Mouse (Mus musculus) heart, embryonic 14.5 days (tissue): Measurements from ENCODE around the gene Chrnd. TPM values are rescaled to one million over a fixed set of nuclear protein-coding genes. Genes with fewer than 3 reads are reported as not detected.

Source experiments
- ATAC-seq: fragments of 200-750 bp; cut with Nextera tagmentation; 2 replicates; pipeline ENCODE4 v1.8.0; 2017; ENCODE audit warnings: low read depth, moderate TSS enrichment; ENCODE audit not compliant: insufficient number of reproducible peaks, insufficient read depth, low FRiP score
- H3K27ac ChIP-seq, 2 experiments: fragments of 200-500 bp in 1 of 2; fragments of 300-500 bp in 1 of 2; sonication (generic) in 1 of 2; replicated peaks in 1 of 2; 2 replicates each; pipeline ENCODE4 v1.5.1; 2012 to 2014; ENCODE audit warnings: low read depth in 2 of 2, low read length in 2 of 2, control low read depth in 1 of 2, mild to moderate bottlenecking in 1 of 2, mixed read lengths in 1 of 2; ENCODE audit not compliant: control insufficient read depth in 1 of 2, insufficient read depth in 1 of 2
- H3K27me3 ChIP-seq: fragments of 300-500 bp; sonication (generic); 2 replicates; pipeline ENCODE4 v1.6.1; 2014; ENCODE audit warnings: mild to moderate bottlenecking, low read length, control low read depth; ENCODE audit not compliant: control insufficient read depth, insufficient read depth
- H3K36me3 ChIP-seq: fragments of 300-500 bp; sonication (generic); 2 replicates; pipeline ENCODE4 v1.6.1; 2014; ENCODE audit warnings: mild to moderate bottlenecking, control low read depth, low read length, mixed read lengths; ENCODE audit not compliant: control insufficient read depth, insufficient read depth
- H3K4me1 ChIP-seq, 2 experiments: fragments of 200-500 bp in 1 of 2; fragments of 300-500 bp in 1 of 2; sonication (generic) in 1 of 2; 2 replicates each; pipeline ENCODE4 v1.6.1; 2012 to 2014; ENCODE audit warnings: low read length in 2 of 2, control low read depth in 1 of 2, mixed read lengths in 1 of 2; ENCODE audit not compliant: control insufficient read depth in 2 of 2, insufficient read depth in 2 of 2
- H3K4me2 ChIP-seq: fragments of 300-500 bp; sonication (generic); 2 replicates; pipeline ENCODE4 v1.6.1; 2014; ENCODE audit warnings: mild to moderate bottlenecking, low read length
- H3K4me3 ChIP-seq, 2 experiments: fragments of 200-500 bp in 1 of 2; fragments of 300-500 bp in 1 of 2; sonication (generic) in 1 of 2; 2 replicates each; pipeline ENCODE4 v1.5.1; 2012 to 2014; ENCODE audit warnings: low read length in 2 of 2, mild to moderate bottlenecking in 2 of 2, control low read depth in 1 of 2, low read depth in 1 of 2, moderate library complexity in 1 of 2; ENCODE audit not compliant: control insufficient read depth in 1 of 2, insufficient read depth in 1 of 2
- H3K9ac ChIP-seq: fragments of 300-500 bp; sonication (generic); 2 replicates; pipeline ENCODE4 v1.6.1; 2014; ENCODE audit warnings: mild to moderate bottlenecking, low read length
- H3K9me3 ChIP-seq: fragments of 300-500 bp; sonication (generic); 2 replicates; pipeline ENCODE4 v1.6.1; 2016; ENCODE audit warnings: low read length, control low read depth; ENCODE audit not compliant: control insufficient read depth
- WGBS: fragments of 180-500 bp; shearing (Covaris S2); extraction: QIAGEN DNeasy Blood & Tissue Kit; methylation state at CpG from one replicate; pipeline ENCODE4 v1.1.7; 2014; 5-methylcytosine and 5-hydroxymethylcytosine counted together
- polyA plus RNA-seq: library from polyadenylated mRNA; unstranded; fragments of >200 nt; fragmentation: Nextera tagmentation; extraction: Ambion mirVana; gene quantifications from 2 replicates; pipeline ENCODE4 v1.2.1, GENCODE M21; 2014

The Chrnd gene
- polyA plus RNA-seq, 1 experiment from 2014 or later: not detected

GRCm38 (mm10) chr1:87232197-87232596, 41.8 kb downstream of the Chrnd start:
- no peak overlapping the region for H3K4me3 ChIP-seq
- no peaks in the 10 kb centered on the region for H3K4me1 ChIP-seq
- no peaks in the 10 kb centered on the region for H3K27me3 ChIP-seq
- H3K27ac ChIP-seq: no peak overlapping the region
- no peak overlapping the region for H3K4me2 ChIP-seq
- ATAC-seq: no peak
- H3K36me3 ChIP-seq: peaks cover 97% of the 10 kb centered on the region
- H3K9me3 ChIP-seq: no peaks in the 10 kb centered on the region
- H3K9ac ChIP-seq: no peak overlapping the region
- WGBS: 80% methylated on average over 7 of the region's 7 CpGs

- Histone ChIP-seq H3K9ac (no peak overlapping the region), H3K4me1 (peaks cover 3 to 5% of the 10 kb centered on the region in 2 experiments; a peak in 1 of 4 replicates), H3K4me3 (no peak overlapping the region), H3K4me2 (no peak overlapping the region), H3K27me3 (no peaks in the 10 kb centered on the region), H3K36me3 (peaks cover 53% of the 10 kb centered on the region), H3K27ac (no peak overlapping the region), H3K9me3 (no peaks in the 10 kb centered on the region)
- 29% methylated on average over 8 of the region's 8 CpGs for WGBS
- no peak for ATAC-seq
These were observed 48.6 kb downstream of the Chrnd start for GRCm38 (mm10) chr1:87239056-87239455.

GRCm38 (mm10) chr1:87243021-87243420, 52.6 kb downstream of the Chrnd start:
- H3K9ac ChIP-seq: no peak overlapping the region
- no peak overlapping the region for H3K4me2 ChIP-seq
- H3K36me3 ChIP-seq: peaks cover 15% of the 10 kb centered on the region
- WGBS: 82% methylated on average over 8 of the region's 8 CpGs
- no peaks in the 10 kb centered on the region for H3K27me3 ChIP-seq
- H3K9me3 ChIP-seq: no peaks in the 10 kb centered on the region
- H3K27ac ChIP-seq: no peak overlapping the region
- H3K4me3 ChIP-seq: no peak overlapping the region
- ATAC-seq: no peak
- H3K4me1 ChIP-seq: peaks cover 3 to 5% of the 10 kb centered on the region in 2 experiments; a peak in 1 of 4 replicates

- Histone ChIP-seq H3K36me3 (no peaks in the 10 kb centered on the region), H3K27ac (no peak overlapping the region), H3K9ac (no peak overlapping the region), H3K27me3 (no peaks in the 10 kb centered on the region), H3K4me1 (no peaks in the 10 kb centered on the region), H3K4me3 (no peak overlapping the region), H3K9me3 (no peaks in the 10 kb centered on the region), H3K4me2 (no peak overlapping the region)
- no peak for ATAC-seq
- WGBS: 19% methylated on average over 1 of the region's 1 CpGs
These were observed 55.0 kb downstream of the Chrnd start for GRCm38 (mm10) chr1:87245430-87245829.

GRCm38 (mm10) chr1:87245929-87246815, 55.8 kb downstream of the Chrnd start:
- no peaks in the 10 kb centered on the region for H3K4me1 ChIP-seq
- no peaks in the 10 kb centered on the region for H3K27me3 ChIP-seq
- no peaks in the 10 kb centered on the region for H3K36me3 ChIP-seq
- H3K4me3 ChIP-seq: no peak overlapping the region
- ATAC-seq: no peak
- no peak overlapping the region for H3K27ac ChIP-seq
- WGBS: 26% methylated on average over 22 of the region's 22 CpGs
- H3K9ac ChIP-seq: no peak overlapping the region
- H3K9me3 ChIP-seq: no peaks in the 10 kb centered on the region
- peak overlapping the region; percentile 35; the same call in 1 of the 2 replicates for H3K4me2 ChIP-seq

Other genes starting within 250 kb of the Chrnd start
- gene Alppl2, start 100.7 kb upstream of the Chrnd start, polyA plus RNA-seq: not detected in 2 replicates
- gene Alpi, start 89.0 kb upstream of the Chrnd start, polyA plus RNA-seq: not detected in 2 replicates
- not detected in 2 replicates for gene Akp3, start 65.6 kb upstream of the Chrnd start, polyA plus RNA-seq
- 0.08 and 1.7 TPM in 2 replicates for gene Ecel1, start 34.1 kb upstream of the Chrnd start, polyA plus RNA-seq
- 0.09 TPM in 1 of 2 replicates, not detected in the other for gene Prss56, start 7.3 kb upstream of the Chrnd start, polyA plus RNA-seq
- 1.5 and 1.6 TPM in 2 replicates for gene Chrng, start 14.1 kb downstream of the Chrnd start, polyA plus RNA-seq
- 101 TPM in 2 replicates for gene Eif4e2, start 23.3 kb downstream of the Chrnd start, polyA plus RNA-seq
- gene Efhd1, start 73.8 kb downstream of the Chrnd start, polyA plus RNA-seq: 0.11 TPM in 1 of 2 replicates, not detected in the other
- gene Gigyf2, start 136.4 kb downstream of the Chrnd start, polyA plus RNA-seq: 29.3 and 30.4 TPM in 2 replicates
- gene Kcnj13, start 204.1 kb downstream of the Chrnd start, polyA plus RNA-seq: 0.36 TPM in 1 of 2 replicates, not detected in the other